Mouse (Mus musculus) ZHBTc4 (cell line): ENCODE results near the gene Cdc42se1.
A peak's percentile ranks its signal among the peaks of the same experiment; 100 is the strongest.

Source experiments
- DNase-seq: peaks from one replicate; pipeline ENCODE4 v3.0.0-alpha.2; 2011; ENCODE audit warnings: low read depth, low spot score

Gene Cdc42se1

GRCm38 (mm10) chr3:95247660-95248336, 19.3 kb downstream of the Cdc42se1 start:
- no peak for DNase-seq

GRCm38 (mm10) chr3:95250361-95250760, 21.8 kb downstream of the Cdc42se1 start:
- DNase-seq, result no peak

- no peak for DNase-seq
Observed at GRCm38 (mm10) chr3:95250783-95251424, 22.4 kb downstream of the Cdc42se1 start, which contains the start of gene Bnipl. Gene Bnipl, minus strand, starts transcription at chr3:95251193.

GRCm38 (mm10) chr3:95256931-95257330, 28.4 kb downstream of the Cdc42se1 start:
- DNase-seq, result no peak

- DNase-seq, result no peak
Observed at GRCm38 (mm10) chr3:95261975-95262374, 33.4 kb downstream of the Cdc42se1 start.

GRCm38 (mm10) chr3:95263089-95263739, 34.7 kb downstream of the Cdc42se1 start:
- peak; percentile 91 for DNase-seq

GRCm38 (mm10) chr3:95264724-95265123, 36.2 kb downstream of the Cdc42se1 start:
- DNase-seq, result no peak

GRCm38 (mm10) chr3:95266052-95266451, 37.5 kb downstream of the Cdc42se1 start:
- DNase-seq, result no peak

- no peak for DNase-seq
Observed at GRCm38 (mm10) chr3:95267855-95268254, 39.3 kb downstream of the Cdc42se1 start.

GRCm38 (mm10) chr3:95269789-95270188, 41.3 kb downstream of the Cdc42se1 start:
- no peak for DNase-seq

GRCm38 (mm10) chr3:95270766-95271364, 42.3 kb downstream of the Cdc42se1 start:
- DNase-seq, result peak; percentile 70

GRCm38 (mm10) chr3:95273471-95273870, 44.9 kb downstream of the Cdc42se1 start:
- no peak for DNase-seq

- peak; percentile 46 for DNase-seq
Observed at GRCm38 (mm10) chr3:95274453-95274852, 45.9 kb downstream of the Cdc42se1 start.

- no peak for DNase-seq
Observed at GRCm38 (mm10) chr3:95275161-95275560, 46.6 kb downstream of the Cdc42se1 start.

- peak; percentile 25 for DNase-seq
Observed at GRCm38 (mm10) chr3:95276428-95276934, 47.9 kb downstream of the Cdc42se1 start.

GRCm38 (mm10) chr3:95277149-95277551, 48.6 kb downstream of the Cdc42se1 start:
- DNase-seq, result peak; percentile 62

- DNase-seq, result peak; percentile 25
Observed at GRCm38 (mm10) chr3:95280747-95281146, 52.2 kb downstream of the Cdc42se1 start.

- peak; percentile 99 for DNase-seq
Observed at GRCm38 (mm10) chr3:95281216-95282126, 52.9 kb downstream of the Cdc42se1 start, which contains the start of the genes Mindy1 and Prune1. Gene Mindy1, plus strand, starts transcription at chr3:95281345. Gene Prune1, minus strand, starts transcription at chr3:95282076.

- peak; percentile 25 for DNase-seq
Observed at GRCm38 (mm10) chr3:95282381-95282864, 53.9 kb downstream of the Cdc42se1 start.

GRCm38 (mm10) chr3:95282865-95283588, 54.5 kb downstream of the Cdc42se1 start:
- DNase-seq, result peak; percentile 94
